Mouse (Mus musculus) layer of hippocampus, adult 9-11 months (tissue): Measurements from ENCODE around the gene Ttc9b.

Source experiments
- DNase-seq: peaks from one replicate; pipeline ENCODE4 v3.0.0; 2022

Gene Ttc9b

GRCm38 (mm10) chr7:27644471-27644870 lies 9.2 kb upstream of the Ttc9b start:
- DNase-seq, result no peak

- no peak for DNase-seq
These were observed 7.2 kb upstream of the Ttc9b start for GRCm38 (mm10) chr7:27646516-27646915.

- DNase-seq, result no peak
These were observed 6.3 kb upstream of the Ttc9b start for GRCm38 (mm10) chr7:27647281-27648002.

GRCm38 (mm10) chr7:27649723-27650122 lies 4.0 kb upstream of the Ttc9b start:
- DNase-seq, result no peak

- DNase-seq, result peak; percentile 80
These were observed 2.8 kb upstream of the Ttc9b start for GRCm38 (mm10) chr7:27650949-27651348.

- DNase-seq, result peak; percentile 69
These were observed 1.0 kb downstream of the Ttc9b start for GRCm38 (mm10) chr7:27654607-27655276.

GRCm38 (mm10) chr7:27655545-27655944 lies 1.8 kb downstream of the Ttc9b start:
- no peak for DNase-seq

GRCm38 (mm10) chr7:27656600-27656999 lies 2.9 kb downstream of the Ttc9b start:
- no peak for DNase-seq

- no peak for DNase-seq
These were observed 4.2 kb downstream of the Ttc9b start for GRCm38 (mm10) chr7:27657824-27658395.

GRCm38 (mm10) chr7:27658712-27659663 lies 5.3 kb downstream of the Ttc9b start:
- DNase-seq, result no peak

- DNase-seq, result no peak
These were observed 8.3 kb downstream of the Ttc9b start for GRCm38 (mm10) chr7:27662038-27662437.

- DNase-seq, result no peak
These were observed 19.4 kb downstream of the Ttc9b start for GRCm38 (mm10) chr7:27673064-27673574.

- no peak for DNase-seq
These were observed 19.9 kb downstream of the Ttc9b start for GRCm38 (mm10) chr7:27673575-27674131.

- DNase-seq, result no peak
These were observed 20.4 kb downstream of the Ttc9b start for GRCm38 (mm10) chr7:27674195-27674521.

- DNase-seq, result peak; percentile 93
These were observed 21.0 kb downstream of the Ttc9b start, which contains the start of gene Map3k10 for GRCm38 (mm10) chr7:27674522-27675221. Gene Map3k10 (minus strand): TSS chr7:27674598.

GRCm38 (mm10) chr7:27675222-27675612 lies 21.5 kb downstream of the Ttc9b start:
- no peak for DNase-seq

GRCm38 (mm10) chr7:27683218-27683617 lies 29.5 kb downstream of the Ttc9b start:
- no peak for DNase-seq

GRCm38 (mm10) chr7:27685220-27685619 lies 31.5 kb downstream of the Ttc9b start:
- DNase-seq, result no peak

GRCm38 (mm10) chr7:27685681-27686080 lies 32.0 kb downstream of the Ttc9b start:
- DNase-seq, result no peak

- no peak for DNase-seq
These were observed 33.3 kb downstream of the Ttc9b start for GRCm38 (mm10) chr7:27687043-27687442.

- DNase-seq, result no peak
These were observed 34.1 kb downstream of the Ttc9b start for GRCm38 (mm10) chr7:27687836-27688235.
